Mouse (Mus musculus) cerebral cortex, adult 2 months (tissue): Measurements from ENCODE around the gene Gsdma2.

Experiments
- WGBS: fragments of 180-500 bp; shearing (Covaris S2); methylation state at CpG from one replicate; pipeline ENCODE4 v1.1.7; 2018; 5-methylcytosine and 5-hydroxymethylcytosine counted together

Gsdma2 gene

GRCm38 (mm10) chr11:98646459-98646858 is at the start of gene Gsdma2:
Gsdma2 (plus strand) TSS chr11:98646759.
- WGBS, result 72% methylated on average over 2 of the region's 2 CpGs

- 29% methylated on average over 6 of the region's 6 CpGs for WGBS
Measured at GRCm38 (mm10) chr11:98597363-98597762, 49.2 kb upstream of the Gsdma2 start.

- 89% methylated on average over 8 of the region's 8 CpGs for WGBS
Measured at GRCm38 (mm10) chr11:98597991-98598390, 48.6 kb upstream of the Gsdma2 start, which contains the start of gene Lrrc3c. Lrrc3c (plus strand) TSS chr11:98598291.

GRCm38 (mm10) chr11:98598851-98599290 is 47.7 kb upstream of the Gsdma2 start:
- WGBS, result 27% methylated on average over 18 of the region's 18 CpGs

GRCm38 (mm10) chr11:98599291-98599690 is 47.3 kb upstream of the Gsdma2 start:
- WGBS, result 33% methylated on average over 18 of the region's 18 CpGs

GRCm38 (mm10) chr11:98602090-98602690 is 44.4 kb upstream of the Gsdma2 start:
- 6% methylated on average over 20 of the region's 20 CpGs for WGBS

- 88% methylated on average over 2 of the region's 2 CpGs for WGBS
Measured at GRCm38 (mm10) chr11:98603953-98604352, 42.6 kb upstream of the Gsdma2 start.

GRCm38 (mm10) chr11:98604911-98605310 is 41.6 kb upstream of the Gsdma2 start:
- WGBS, result 80% methylated on average over 6 of the region's 6 CpGs

- WGBS, result 3% methylated on average over 3 of the region's 3 CpGs
Measured at GRCm38 (mm10) chr11:98606763-98607162, 39.8 kb upstream of the Gsdma2 start.

GRCm38 (mm10) chr11:98620791-98621190 is 25.8 kb upstream of the Gsdma2 start:
- 93% methylated on average over 13 of the region's 13 CpGs for WGBS

- 84% methylated on average over 6 of the region's 6 CpGs for WGBS
Measured at GRCm38 (mm10) chr11:98623981-98624380, 22.6 kb upstream of the Gsdma2 start.

- WGBS, result 64% methylated on average over 2 of the region's 2 CpGs
Measured at GRCm38 (mm10) chr11:98624381-98624780, 22.2 kb upstream of the Gsdma2 start.

- WGBS, result 92% methylated on average over 10 of the region's 10 CpGs
Measured at GRCm38 (mm10) chr11:98625611-98626410, 20.7 kb upstream of the Gsdma2 start, which contains the start of the genes Gm12355 and Gsdma3. Gm12355 (minus strand) TSS chr11:98625661. Gsdma3 (plus strand) TSS chr11:98626360.

- WGBS, result 62% methylated on average over 3 of the region's 3 CpGs
Measured at GRCm38 (mm10) chr11:98628706-98629105, 17.9 kb upstream of the Gsdma2 start.

- 85% methylated on average over 5 of the region's 5 CpGs for WGBS
Measured at GRCm38 (mm10) chr11:98630646-98631045, 15.9 kb upstream of the Gsdma2 start.

- WGBS, result 34% methylated on average over 10 of the region's 10 CpGs
Measured at GRCm38 (mm10) chr11:98635312-98635970, 11.1 kb upstream of the Gsdma2 start.

GRCm38 (mm10) chr11:98637501-98637900 is 9.1 kb upstream of the Gsdma2 start:
- WGBS, result 81% methylated on average over 1 of the region's 1 CpGs

GRCm38 (mm10) chr11:98640091-98640490 is 6.5 kb upstream of the Gsdma2 start:
- WGBS, result 71% methylated on average over 5 of the region's 5 CpGs

GRCm38 (mm10) chr11:98644757-98645156 is 1.8 kb upstream of the Gsdma2 start:
- WGBS, result 91% methylated on average over 3 of the region's 3 CpGs

GRCm38 (mm10) chr11:98645946-98646345 is 613 bp upstream of the Gsdma2 start:
- WGBS, result 86% methylated on average over 2 of the region's 2 CpGs

- WGBS, result 21% methylated on average over 7 of the region's 7 CpGs
Measured at GRCm38 (mm10) chr11:98655076-98655475, 8.5 kb downstream of the Gsdma2 start.

- 4% methylated on average over 6 of the region's 6 CpGs for WGBS
Measured at GRCm38 (mm10) chr11:98660517-98660916, 14.0 kb downstream of the Gsdma2 start.
